Mouse (Mus musculus) large intestine, adult 2 months (tissue): ENCODE results near the gene Hes2. TPM values are rescaled to one million over a fixed set of nuclear protein-coding genes. Genes with fewer than 3 reads are reported as not detected.

Source experiments
- DNase-seq: peaks from one replicate; pipeline ENCODE4 v3.0.0-alpha.2; 2012; ENCODE audit warnings: low read depth, low spot score
- WGBS: fragments of 180-500 bp; shearing (Covaris S2); methylation state at CpG from one replicate; pipeline ENCODE4 v1.1.7; 2018; 5-methylcytosine and 5-hydroxymethylcytosine counted together
- polyA plus RNA-seq: library from polyadenylated mRNA; depleted of rRNA; stranded (reverse); fragments of >200 nt; gene quantifications from 2 replicates; pipeline ENCODE4 v1.2.3, GENCODE M21; 2012

The Hes2 gene
- polyA plus RNA-seq, 1 experiment: 7.5 TPM

- WGBS: 1% methylated on average over 23 of the region's 23 CpGs
- no peak for DNase-seq
Measured at GRCm38 (mm10) chr4:152153771-152154177, 4.9 kb upstream of the Hes2 start.

- DNase-seq: no peak
- WGBS: 66% methylated on average over 4 of the region's 4 CpGs
Measured at GRCm38 (mm10) chr4:152155019-152155418, 3.6 kb upstream of the Hes2 start.

- 11% methylated on average over 21 of the region's 21 CpGs for WGBS
Measured at GRCm38 (mm10) chr4:152157779-152158584, 685 bp upstream of the Hes2 start.

GRCm38 (mm10) chr4:152159285-152159678 is 615 bp downstream of the Hes2 start:
- no peak for DNase-seq
- WGBS: 2% methylated on average over 19 of the region's 19 CpGs

More at GRCm38 (mm10) chr4:152157779-152158584, 685 bp upstream of the Hes2 start:
- DNase-seq: no peak

- DNase-seq: no peak
- WGBS: 21% methylated on average over 4 of the region's 4 CpGs
Measured at GRCm38 (mm10) chr4:152160748-152161147, 2.1 kb downstream of the Hes2 start.

GRCm38 (mm10) chr4:152161601-152162000 is 2.9 kb downstream of the Hes2 start:
- 37% methylated on average over 6 of the region's 6 CpGs for WGBS
- DNase-seq: no peak

- DNase-seq: no peak
- 18% methylated on average over 2 of the region's 2 CpGs for WGBS
Measured at GRCm38 (mm10) chr4:152162748-152163147, 4.1 kb downstream of the Hes2 start.

- no peak for DNase-seq
- 10% methylated on average over 22 of the region's 22 CpGs for WGBS
Measured at GRCm38 (mm10) chr4:152165036-152165931, 6.6 kb downstream of the Hes2 start.

GRCm38 (mm10) chr4:152168052-152168451 is 9.4 kb downstream of the Hes2 start:
- no peak for DNase-seq
- WGBS: 21% methylated on average over 8 of the region's 8 CpGs

GRCm38 (mm10) chr4:152169103-152169502 is 10.4 kb downstream of the Hes2 start:
- DNase-seq: no peak
- 81% methylated on average over 7 of the region's 7 CpGs for WGBS

- DNase-seq: no peak
- 85% methylated on average over 10 of the region's 10 CpGs for WGBS
Measured at GRCm38 (mm10) chr4:152170286-152170685, 11.6 kb downstream of the Hes2 start.

- no peak for DNase-seq
- 85% methylated on average over 6 of the region's 6 CpGs for WGBS
Measured at GRCm38 (mm10) chr4:152171543-152171942, 12.9 kb downstream of the Hes2 start.

- no peak for DNase-seq
- WGBS: 5% methylated on average over 5 of the region's 5 CpGs
Measured at GRCm38 (mm10) chr4:152173041-152173440, 14.4 kb downstream of the Hes2 start.

- no peak for DNase-seq
- 38% methylated on average over 9 of the region's 9 CpGs for WGBS
Measured at GRCm38 (mm10) chr4:152173956-152174355, 15.3 kb downstream of the Hes2 start.

- no peak for DNase-seq
- 31% methylated on average over 3 of the region's 3 CpGs for WGBS
Measured at GRCm38 (mm10) chr4:152176638-152177037, 18.0 kb downstream of the Hes2 start.

- no peak for DNase-seq
- WGBS: 21% methylated on average over 6 of the region's 6 CpGs
Measured at GRCm38 (mm10) chr4:152177174-152177536, 18.5 kb downstream of the Hes2 start.

- DNase-seq: no peak
- WGBS: under 1% methylated on average over 107 of the region's 108 CpGs
Measured at GRCm38 (mm10) chr4:152177537-152178343, 19.1 kb downstream of the Hes2 start, which contains the start of gene Acot7. Gene Acot7 (plus strand): TSS chr4:152178134.

GRCm38 (mm10) chr4:152178344-152178864 is 19.7 kb downstream of the Hes2 start:
- DNase-seq: no peak
- WGBS: under 1% methylated on average over 35 of the region's 35 CpGs

- 18% methylated on average over 16 of the region's 16 CpGs for WGBS
- no peak for DNase-seq
Measured at GRCm38 (mm10) chr4:152178916-152179705, 20.4 kb downstream of the Hes2 start.
